Mouse (Mus musculus) megakaryocyte, embryonic 14.5 days (primary cell): ENCODE measurements around the gene D6Ertd527e. TPM values are rescaled to one million over a fixed set of nuclear protein-coding genes. Genes with fewer than 3 reads are reported as not detected.

Experiments
- H3K27me3 ChIP-seq: replicated peaks from 2 replicates; pipeline ENCODE3; 2012; ENCODE audit warnings: inconsistent platforms
- H3K36me3 ChIP-seq: replicated peaks from 2 replicates; pipeline ENCODE3; 2012; ENCODE audit warnings: low read length, inconsistent platforms, mixed read lengths
- H3K4me1 ChIP-seq: 2 replicates; pipeline ENCODE4 v1.6.1; 2012; ENCODE audit warnings: inconsistent platforms
- H3K4me3 ChIP-seq: replicated peaks from 2 replicates; pipeline ENCODE3; 2012; ENCODE audit warnings: moderate library complexity, mild to moderate bottlenecking, inconsistent platforms
- H3K9me3 ChIP-seq: 2 replicates; pipeline ENCODE4 v1.6.1; 2012; ENCODE audit warnings: inconsistent platforms
- FLI1 ChIP-seq: IDR thresholded peaks from 2 replicates; pipeline ENCODE4 v1.6.1; 2012; ENCODE audit warnings: low read length, inconsistent platforms, mixed read lengths
- GATA1 ChIP-seq: IDR thresholded peaks from 3 replicates; pipeline ENCODE4 v1.6.1; 2012; ENCODE audit warnings: mixed read lengths, low read length, inconsistent platforms, borderline replicate concordance
- polyA plus RNA-seq: library from polyadenylated mRNA; stranded (reverse); fragments of >175 nt; gene quantifications from 2 replicates; pipeline ENCODE4 v1.2.3, GENCODE M21; 2012; ENCODE audit warnings: low replicate concordance; ENCODE audit not compliant: insufficient read depth

The D6Ertd527e gene
- polyA plus RNA-seq, result not detected in 2 replicates

GRCm38 (mm10) chr6:87104123-87104796 lies at the start of gene D6Ertd527e:
TSS of gene D6Ertd527e (plus strand) at chr6:87104746.
- H3K4me3 ChIP-seq, result peak within 1 kb of the TSS; percentile 3
- peaks cover 35% of the 10 kb centered on the region for H3K27me3 ChIP-seq
- H3K36me3 ChIP-seq, result no peaks in the 10 kb centered on the region
- H3K4me1 ChIP-seq, result peaks cover 10% of the 10 kb centered on the region
- H3K9me3 ChIP-seq, result no peaks in the 10 kb centered on the region
- TF ChIP-seq GATA1 (no peak), FLI1 (no peak)

DNA sequence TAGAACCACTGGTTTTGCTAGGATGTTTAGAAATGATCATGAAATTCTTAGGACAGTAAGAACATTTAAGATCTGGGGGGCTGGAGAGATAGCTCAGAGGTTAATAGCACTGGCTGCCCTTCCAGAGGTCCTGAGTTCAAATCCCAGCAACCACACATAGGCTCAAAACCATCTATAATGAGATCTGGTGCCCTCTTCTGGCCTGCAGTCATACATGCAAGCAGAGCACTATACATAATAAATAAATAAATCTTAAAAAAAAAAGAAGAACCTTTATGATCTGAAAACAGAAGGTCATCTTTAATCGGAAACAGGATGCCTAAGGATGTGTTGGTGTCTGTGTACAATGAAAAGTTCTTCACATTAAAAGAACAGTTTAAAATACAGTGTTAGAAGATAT lies 44.8 kb upstream of the D6Ertd527e start:
- Histone ChIP-seq H3K9me3 (no peaks in the 10 kb centered on the region), H3K4me3 (no peak overlapping the region), H3K4me1 (peaks cover 8% of the 10 kb centered on the region), H3K27me3 (no peaks in the 10 kb centered on the region), H3K36me3 (peaks cover 95% of the 10 kb centered on the region)
- no peak for TF ChIP-seq GATA1
- no peak for TF ChIP-seq FLI1

DNA sequence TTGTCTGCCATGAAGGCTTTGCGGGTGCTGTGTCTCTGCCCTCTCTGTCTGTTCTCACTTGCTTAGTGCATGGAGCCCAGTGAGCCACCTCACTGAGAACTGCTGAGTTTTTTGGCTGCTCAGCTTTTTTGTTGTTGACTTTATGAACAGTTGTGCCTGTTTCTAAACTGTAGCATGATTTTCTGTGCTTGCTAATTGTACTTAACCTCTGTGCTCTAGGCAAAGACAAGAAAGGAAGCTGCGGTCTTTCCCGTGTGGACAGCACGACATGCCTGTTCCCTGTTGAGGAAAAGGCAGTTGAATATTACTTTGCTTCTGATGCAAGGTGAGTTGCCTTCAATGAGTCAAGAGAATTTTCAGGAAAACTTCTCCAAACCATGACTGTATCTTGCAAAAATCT lies 41.0 kb upstream of the D6Ertd527e start:
- TF ChIP-seq FLI1 (no peak), GATA1 (no peak)
- H3K36me3 ChIP-seq, result peaks cover 94% of the 10 kb centered on the region
- no peaks in the 10 kb centered on the region for H3K9me3 ChIP-seq

GRCm38 (mm10) chr6:87068209-87068608 lies 36.3 kb upstream of the D6Ertd527e start:
- Histone ChIP-seq H3K27me3 (no peaks in the 10 kb centered on the region), H3K9me3 (no peaks in the 10 kb centered on the region), H3K36me3 (peaks cover 96% of the 10 kb centered on the region), H3K4me1 (peaks cover 30% of the 10 kb centered on the region), H3K4me3 (no peak overlapping the region)
- no peak for TF ChIP-seq FLI1
- TF ChIP-seq GATA1, result no peak

More for the DNA sequence above, 41.0 kb upstream of the D6Ertd527e start:
- H3K27me3 ChIP-seq, result no peaks in the 10 kb centered on the region
- H3K4me3 ChIP-seq, result no peak overlapping the region
- H3K4me1 ChIP-seq, result peaks cover 15% of the 10 kb centered on the region

DNA sequence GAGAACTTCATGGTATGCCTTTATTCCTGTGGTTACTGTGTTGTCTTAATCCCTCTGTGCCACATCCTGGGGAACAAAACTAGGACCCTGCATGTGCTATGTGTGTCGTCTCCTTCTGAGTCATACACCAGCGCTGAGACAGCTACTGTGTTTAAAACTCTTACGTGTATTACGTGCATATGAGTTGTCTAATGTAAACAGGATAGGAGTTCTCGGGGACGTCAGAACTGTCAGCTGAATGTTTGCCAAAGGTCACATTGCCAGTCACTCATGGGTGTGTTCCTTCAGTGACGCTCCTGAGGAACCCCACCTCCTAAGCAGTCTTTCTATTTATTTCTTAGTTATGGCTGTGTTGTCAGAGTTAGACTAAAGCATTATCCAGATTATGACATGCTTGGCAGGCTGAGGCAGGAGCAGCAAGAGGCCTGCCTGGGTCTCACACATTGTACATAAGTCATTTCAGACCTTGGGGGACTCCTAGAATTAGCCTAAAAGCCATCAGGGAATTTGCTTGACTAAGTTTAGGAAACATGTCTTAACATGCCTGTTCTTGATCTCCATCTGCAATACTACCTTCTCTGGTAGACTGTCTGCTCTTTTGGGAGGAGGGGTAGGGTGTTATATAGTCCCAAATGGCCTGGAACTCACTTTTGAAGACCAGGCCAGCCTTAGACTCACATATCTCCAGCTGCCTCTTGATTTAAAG lies 35.2 kb upstream of the D6Ertd527e start:
- Histone ChIP-seq H3K27me3 (no peaks in the 10 kb centered on the region), H3K9me3 (no peaks in the 10 kb centered on the region), H3K4me1 (peaks cover 24% of the 10 kb centered on the region), H3K36me3 (peaks cover 96% of the 10 kb centered on the region), H3K4me3 (no peak overlapping the region)
- no peak for TF ChIP-seq GATA1
- TF ChIP-seq FLI1, result no peak

DNA sequence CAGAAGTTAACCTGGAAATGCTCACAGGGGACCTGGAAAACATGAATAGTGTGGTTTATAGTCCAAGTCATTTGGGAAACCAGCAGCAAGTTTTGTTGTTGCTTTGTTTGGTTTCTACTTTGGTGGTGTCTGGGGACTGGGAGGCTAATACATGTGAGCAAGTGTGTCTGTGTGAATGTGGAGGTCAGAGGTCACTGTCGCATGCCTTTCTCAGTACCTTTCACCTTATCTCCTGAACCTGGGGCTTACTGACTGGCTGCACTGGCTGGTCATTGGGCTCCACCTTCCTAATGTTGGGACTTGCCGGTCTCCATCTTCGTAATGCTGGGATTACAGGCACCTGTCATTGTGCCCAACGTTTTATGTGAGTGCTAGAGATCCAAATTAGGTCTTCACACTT lies 33.9 kb upstream of the D6Ertd527e start:
- H3K27me3 ChIP-seq, result no peaks in the 10 kb centered on the region
- TF ChIP-seq GATA1, result no peak
- TF ChIP-seq FLI1, result no peak
- no peak overlapping the region for H3K4me3 ChIP-seq
- peaks cover 21% of the 10 kb centered on the region for H3K4me1 ChIP-seq
- peaks cover 90% of the 10 kb centered on the region for H3K36me3 ChIP-seq
- no peaks in the 10 kb centered on the region for H3K9me3 ChIP-seq

DNA sequence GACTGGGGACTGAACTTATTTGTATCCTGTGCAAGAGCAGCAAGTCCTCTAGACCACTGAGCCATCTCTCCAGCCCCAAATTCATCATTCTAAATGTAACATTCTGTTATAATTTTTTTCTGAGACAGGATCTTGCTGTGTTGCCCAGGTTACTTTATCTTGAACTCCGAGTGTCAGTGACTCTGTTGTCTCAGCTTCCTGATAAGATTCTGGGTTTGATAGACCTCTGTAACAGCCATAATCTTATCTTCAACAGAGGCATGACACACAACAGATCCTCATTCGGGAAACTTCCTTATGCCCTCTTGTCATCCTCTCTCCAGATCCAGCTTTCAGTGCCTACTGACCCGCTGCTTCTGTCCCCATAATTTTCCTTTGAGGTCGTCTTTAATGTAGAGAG lies 31.8 kb upstream of the D6Ertd527e start:
- no peaks in the 10 kb centered on the region for H3K27me3 ChIP-seq
- H3K36me3 ChIP-seq, result peaks cover 91% of the 10 kb centered on the region
- no peak for TF ChIP-seq FLI1
- no peak for TF ChIP-seq GATA1
- H3K9me3 ChIP-seq, result no peaks in the 10 kb centered on the region
- H3K4me3 ChIP-seq, result no peak overlapping the region
- H3K4me1 ChIP-seq, result peaks cover 21% of the 10 kb centered on the region

- H3K27me3 ChIP-seq, result no peaks in the 10 kb centered on the region
- TF ChIP-seq GATA1, result no peak
- TF ChIP-seq FLI1, result no peak
- H3K4me3 ChIP-seq, result no peak overlapping the region
- H3K36me3 ChIP-seq, result peaks cover 90% of the 10 kb centered on the region
- H3K4me1 ChIP-seq, result peaks cover 9% of the 10 kb centered on the region
- no peaks in the 10 kb centered on the region for H3K9me3 ChIP-seq
Measured at GRCm38 (mm10) chr6:87075092-87075685, 29.4 kb upstream of the D6Ertd527e start.

- Histone ChIP-seq H3K36me3 (peaks cover 92% of the 10 kb centered on the region), H3K4me1 (peaks cover 10% of the 10 kb centered on the region), H3K27me3 (no peaks in the 10 kb centered on the region), H3K4me3 (no peak overlapping the region), H3K9me3 (no peaks in the 10 kb centered on the region)
- TF ChIP-seq FLI1 (no peak), GATA1 (no peak)
Measured at GRCm38 (mm10) chr6:87079457-87079856, 25.1 kb upstream of the D6Ertd527e start.

- Histone ChIP-seq H3K27me3 (no peaks in the 10 kb centered on the region), H3K9me3 (no peaks in the 10 kb centered on the region), H3K36me3 (peaks cover 98% of the 10 kb centered on the region), H3K4me3 (no peak overlapping the region), H3K4me1 (peaks cover 5% of the 10 kb centered on the region)
- no peak for TF ChIP-seq GATA1
- no peak for TF ChIP-seq FLI1
Measured at GRCm38 (mm10) chr6:87085026-87085425, 19.5 kb upstream of the D6Ertd527e start.
